Mouse (Mus musculus) frontal cortex, postnatal 25 days (tissue): ENCODE measurements around the gene Secisbp2.
"Not testable (repeated sequence)": the region's sequence is repeated elsewhere in the genome, so short reads cannot be mapped to it uniquely, and the experiment has no call there.

ENCODE experiments used
- DNase-seq, 2 experiments: peaks; one replicate each; pipeline ENCODE4 v3.0.0; 2022; ENCODE audit warnings: low spot score in 2 of 2

Secisbp2 gene

DNA sequence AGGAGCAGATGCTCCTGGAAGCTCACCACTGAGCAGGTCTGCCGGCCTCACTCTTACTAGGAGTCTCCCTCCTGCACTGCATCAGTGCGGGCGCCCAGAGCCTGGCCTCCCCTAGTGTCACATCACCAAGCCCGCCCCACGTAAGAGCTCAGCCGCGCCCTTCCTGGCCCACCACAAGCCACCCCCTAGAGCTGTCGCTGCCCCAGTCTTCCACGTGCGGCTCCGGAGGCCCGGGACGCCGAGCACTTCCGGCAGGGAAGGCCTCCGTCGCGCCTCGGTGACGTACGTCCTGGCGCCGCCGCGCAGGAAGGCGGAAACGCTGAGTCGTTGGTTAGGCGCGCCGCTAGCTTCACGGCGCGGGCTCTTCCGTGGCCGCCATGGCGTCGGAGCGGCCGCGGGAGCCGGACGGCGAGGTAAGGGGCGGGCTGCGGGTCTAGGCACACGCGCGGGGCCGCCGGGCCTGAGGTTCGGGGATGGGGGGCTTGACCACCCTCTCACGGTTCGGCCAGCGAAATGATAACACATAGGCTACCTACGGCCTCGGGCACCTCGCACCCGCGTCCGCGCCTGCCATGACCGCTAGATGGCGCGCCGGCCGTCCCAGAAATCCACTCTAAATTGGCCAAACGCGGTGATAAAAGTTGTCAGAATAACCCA, at the start of gene Secisbp2:
Gene Secisbp2 (plus strand): TSS at position 290 of the 657 bp plus-strand sequence.
- DNase-seq = peak; percentile 90 to 92

DNA sequence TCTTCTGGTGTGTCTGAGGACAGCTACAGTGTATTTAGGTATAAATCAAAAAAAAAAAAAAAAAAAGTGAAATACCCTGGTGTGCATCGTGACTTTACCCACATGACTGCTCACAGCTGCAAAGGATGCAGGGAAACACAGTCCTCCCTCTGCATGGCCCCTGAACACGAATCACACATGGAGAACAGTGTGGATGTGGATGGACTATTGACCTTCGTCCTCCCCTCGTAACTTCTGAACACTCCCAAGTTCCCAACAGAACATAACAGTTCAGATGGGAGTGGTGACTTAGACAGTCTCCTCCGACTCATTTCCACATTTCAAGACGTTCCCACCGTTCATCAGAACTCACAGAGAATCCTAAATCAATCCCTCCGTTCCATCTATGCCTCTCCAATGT, 48.7 kb upstream of the Secisbp2 start:
- no peak for DNase-seq

DNA sequence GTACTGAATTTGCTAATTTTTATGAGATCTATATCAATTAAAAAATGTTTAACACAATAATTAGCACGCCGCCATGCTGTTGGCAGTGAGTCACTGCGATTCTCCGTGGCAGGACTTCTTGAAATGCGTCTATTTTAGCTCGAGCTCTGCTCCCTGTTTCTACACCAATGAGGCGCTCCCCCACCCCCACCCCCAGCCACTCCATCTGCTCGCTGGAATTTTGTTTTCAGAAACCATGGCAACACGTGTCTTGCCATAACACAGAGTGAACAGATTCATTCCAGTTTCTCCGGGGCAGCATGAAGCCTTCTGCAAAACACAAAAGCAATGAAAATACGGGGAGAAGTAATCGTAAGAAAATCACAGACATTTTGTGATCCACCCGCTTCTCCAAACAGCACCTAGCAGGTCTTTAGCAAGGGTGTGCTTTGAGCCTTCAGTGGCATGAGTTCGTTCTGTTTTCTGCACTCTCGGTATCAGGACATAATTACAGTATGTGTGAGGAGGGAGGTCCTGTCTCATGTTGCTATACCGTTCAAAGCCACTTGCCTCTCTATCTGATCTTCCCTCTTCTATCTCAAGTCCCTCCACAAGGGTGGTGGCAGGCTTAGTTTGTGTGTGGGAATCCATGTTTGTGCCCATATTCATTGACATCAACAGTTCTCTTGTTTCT, 48.1 kb upstream of the Secisbp2 start:
- peak in 1 of 2 experiments; percentile 38 for DNase-seq

DNA sequence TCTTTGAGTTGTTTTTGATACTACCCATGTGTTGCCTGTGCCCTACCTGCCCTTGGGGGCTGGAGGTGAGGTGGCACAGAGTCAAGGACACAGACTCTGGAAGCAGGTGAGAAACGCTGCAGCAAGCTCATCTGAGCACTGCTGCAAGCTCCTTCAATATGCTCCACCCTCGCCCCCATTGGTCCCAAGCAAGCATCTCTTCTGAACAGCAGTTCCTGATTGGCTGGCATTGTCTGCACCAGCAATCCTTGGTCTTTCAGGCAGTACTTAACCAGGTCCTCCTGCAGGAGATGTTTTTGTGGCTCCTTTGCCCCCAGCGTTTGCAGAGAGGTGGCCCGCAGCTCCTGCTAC, 47.6 kb upstream of the Secisbp2 start:
- peak; percentile 29 to 48 for DNase-seq

DNA sequence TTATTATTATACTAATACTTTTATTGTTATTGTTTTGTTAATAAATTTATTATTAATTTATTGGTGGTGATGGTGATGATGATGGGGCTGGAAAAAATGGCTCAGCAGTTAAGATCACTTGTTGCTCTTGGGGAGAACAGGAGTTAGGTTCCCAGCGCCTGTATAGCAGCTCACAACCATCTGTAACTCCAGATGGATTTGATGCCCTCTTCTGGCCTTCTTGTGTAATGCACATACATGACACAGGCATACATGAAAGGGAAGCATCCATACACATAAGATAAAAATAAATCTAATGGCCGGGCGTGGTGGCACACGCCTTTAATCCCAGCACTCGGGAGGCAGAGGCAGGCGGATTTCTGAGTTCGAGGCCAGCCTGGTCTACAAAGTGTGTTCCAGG, 42.3 kb upstream of the Secisbp2 start:
- DNase-seq = no peak

DNA sequence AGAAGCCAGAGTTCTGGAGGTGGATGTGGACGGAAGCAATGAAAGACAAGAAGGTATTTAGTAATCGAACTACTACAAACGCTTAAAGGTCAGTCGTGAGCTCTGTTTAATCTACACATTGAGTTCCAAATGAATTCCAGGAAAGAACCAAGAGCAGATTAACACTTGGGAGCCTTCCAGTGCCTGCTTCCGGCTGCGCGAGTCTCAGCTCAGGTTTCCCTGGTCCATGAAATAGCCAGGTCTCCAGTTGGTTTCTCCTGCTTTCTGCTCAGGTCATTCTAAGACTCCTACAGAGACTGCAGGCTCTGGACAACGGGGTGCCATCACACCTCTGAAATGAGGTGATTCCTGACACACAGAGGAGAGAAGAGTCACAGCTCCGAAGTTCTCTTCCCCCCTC, 40.4 kb upstream of the Secisbp2 start:
- DNase-seq = no peak

DNA sequence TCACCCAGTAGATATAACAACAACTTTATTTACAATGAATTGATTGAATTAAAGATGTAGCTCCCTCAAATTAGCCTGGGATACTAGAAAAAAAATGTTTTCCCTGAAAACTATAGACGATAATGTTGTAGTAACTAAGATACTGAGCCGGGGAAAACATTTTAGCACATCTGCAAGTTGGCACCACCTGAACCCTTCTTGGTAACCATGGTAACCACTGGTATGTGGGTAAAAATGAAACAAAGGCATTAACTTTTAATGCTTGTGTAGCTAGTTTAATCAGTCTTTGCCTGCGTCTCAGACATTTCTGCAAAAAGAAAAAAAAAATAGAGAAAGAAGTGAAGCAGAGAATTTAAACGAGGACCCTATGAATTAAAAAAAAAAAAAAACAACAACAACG, 40.0 kb upstream of the Secisbp2 start:
- DNase-seq = no peak

DNA sequence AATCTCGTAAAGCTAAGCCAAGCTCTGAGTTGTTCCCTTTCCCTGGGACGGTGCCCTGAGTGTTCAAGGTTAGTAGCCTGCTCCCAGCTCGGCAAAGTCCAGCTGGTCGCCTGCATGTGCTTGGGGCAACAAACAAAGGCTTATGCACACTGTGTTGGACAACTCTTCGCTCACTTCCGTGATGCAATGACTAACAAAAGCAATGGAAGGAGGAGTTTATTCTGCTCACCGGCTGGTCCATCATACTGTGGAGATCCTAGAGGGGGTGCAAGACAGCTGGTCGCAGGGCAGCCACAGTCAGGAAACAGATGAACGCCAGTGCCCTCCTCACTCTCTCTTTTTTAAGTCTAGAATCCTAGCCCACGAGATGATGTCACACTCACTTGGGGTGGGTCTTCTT, 35.7 kb upstream of the Secisbp2 start:
- no peak for DNase-seq

DNA sequence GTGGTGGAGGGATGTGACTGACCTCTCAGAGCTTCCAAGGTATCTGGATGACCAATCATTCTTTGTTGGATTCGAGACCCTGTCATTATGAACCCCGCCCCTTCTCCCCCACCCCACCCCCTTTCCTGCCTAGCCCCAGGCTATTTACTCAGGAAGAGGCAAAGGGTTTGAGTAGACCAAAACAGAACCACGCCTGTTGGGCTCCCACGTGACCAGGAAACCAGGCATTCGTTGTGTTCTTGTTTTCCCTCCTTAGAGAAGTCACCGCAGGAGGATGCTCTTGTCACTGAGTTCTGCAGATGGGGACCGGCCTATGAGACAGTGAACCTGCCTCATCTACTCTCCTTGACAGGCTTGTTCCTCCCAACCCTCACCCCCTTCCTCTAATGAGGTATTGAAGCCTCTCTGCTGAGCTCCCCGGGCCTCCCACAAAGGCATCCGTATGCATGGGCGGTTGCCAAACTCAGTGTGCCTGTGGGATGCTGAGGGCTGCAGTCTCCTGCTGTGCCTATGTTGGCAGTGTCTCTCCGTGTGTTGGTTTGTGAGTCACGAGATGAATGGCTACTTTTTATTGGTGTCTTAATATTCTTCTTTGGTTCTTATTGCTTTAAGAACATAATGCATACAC, 35.0 kb upstream of the Secisbp2 start:
- peak; percentile 41 to 65 for DNase-seq

DNA sequence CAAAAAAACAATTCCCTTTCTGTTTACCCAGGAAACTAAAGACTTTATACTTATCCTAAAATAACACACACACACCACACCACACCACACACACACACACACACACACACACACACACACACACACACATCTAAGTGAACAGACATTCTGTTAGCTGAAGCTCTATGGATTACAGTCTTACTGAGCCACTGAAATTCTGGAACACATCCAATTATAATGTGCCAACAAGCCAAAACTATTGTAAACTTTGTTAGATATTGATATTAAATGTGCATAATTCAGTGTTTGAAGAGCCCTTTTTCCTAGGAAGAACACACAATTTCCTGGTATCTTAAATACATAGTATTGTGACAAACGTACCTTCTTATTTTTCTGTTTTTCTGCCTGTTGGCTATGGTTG, 34.2 kb upstream of the Secisbp2 start:
- no peak for DNase-seq

DNA sequence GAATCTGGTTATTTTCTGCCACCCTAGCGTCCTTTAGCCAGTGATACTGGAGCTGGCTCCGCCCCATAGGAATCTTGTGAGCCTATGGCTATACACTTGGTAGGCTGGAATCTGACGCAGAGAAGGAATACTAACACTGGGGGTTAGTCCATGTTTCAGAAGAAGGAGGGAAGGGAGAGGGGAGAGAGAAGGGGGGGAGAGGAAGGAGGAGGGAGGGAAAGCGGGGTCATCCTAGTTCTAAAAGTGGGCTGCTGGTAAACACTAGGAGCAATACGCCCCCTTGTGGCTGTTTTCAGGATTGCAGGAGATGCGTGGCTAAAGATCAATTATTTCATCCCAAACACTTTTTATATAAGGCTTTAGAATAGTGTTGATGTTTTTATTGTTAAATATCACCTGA, 33.6 kb upstream of the Secisbp2 start:
- peak; percentile 55 to 73 for DNase-seq

DNA sequence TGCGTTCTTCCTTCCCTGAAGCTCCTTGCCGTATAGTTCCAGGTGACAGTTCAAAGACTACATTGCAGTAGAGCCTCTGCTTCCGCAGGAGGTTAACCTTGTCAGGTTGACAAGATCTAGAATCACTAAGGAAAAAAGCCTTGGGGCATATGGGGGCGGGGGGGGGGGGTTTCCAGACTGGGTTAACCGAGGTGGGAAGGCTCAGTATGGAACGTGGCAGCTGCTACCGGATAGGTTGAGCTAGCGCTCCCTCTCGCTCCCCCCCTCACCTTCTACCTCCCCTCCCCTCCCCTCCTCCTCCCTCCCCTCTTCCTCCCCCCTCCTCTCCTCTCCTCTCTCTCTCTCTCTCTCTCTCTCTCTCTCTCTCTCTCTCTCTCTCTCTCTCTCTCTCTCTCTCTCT, 32.9 kb upstream of the Secisbp2 start:
- no peak for DNase-seq

DNA sequence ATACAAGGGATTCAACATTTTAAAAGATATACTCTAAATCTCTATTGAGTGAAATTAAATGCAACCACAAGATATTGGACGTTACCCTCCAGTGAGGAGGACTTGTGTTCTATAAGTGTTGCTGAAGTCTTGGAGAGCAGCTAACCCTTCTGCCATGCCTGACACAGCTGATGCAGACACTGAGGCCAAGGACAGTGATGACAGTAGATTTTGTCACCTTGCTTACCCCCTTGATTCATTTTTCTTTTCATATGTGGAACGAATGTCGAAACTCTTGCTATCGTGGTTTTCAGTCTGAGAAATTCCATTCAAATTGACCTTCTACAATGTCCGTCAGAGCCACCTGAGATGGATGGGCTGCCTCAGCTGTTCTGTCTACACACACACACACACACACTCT, 28.9 kb upstream of the Secisbp2 start:
- DNase-seq = no peak

DNA sequence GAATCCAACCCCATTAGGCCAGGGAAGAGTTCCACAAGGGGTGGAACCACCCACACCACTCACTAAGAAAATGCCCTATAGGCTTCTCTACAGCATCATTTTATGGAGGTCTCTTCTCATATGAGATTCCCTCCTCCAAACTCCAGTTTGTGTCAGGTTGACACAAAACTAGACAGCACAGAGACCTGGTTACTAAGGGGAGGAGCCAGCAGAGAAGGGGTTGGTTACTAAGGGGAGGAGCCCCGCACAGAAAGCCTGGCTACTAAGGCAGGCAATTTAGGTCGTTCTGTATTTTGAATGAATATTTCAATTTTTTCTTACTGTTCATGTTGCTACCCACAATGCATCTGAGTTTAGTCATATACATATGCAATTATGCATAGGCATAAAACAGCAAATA, 27.8 kb upstream of the Secisbp2 start:
- no peak for DNase-seq

DNA sequence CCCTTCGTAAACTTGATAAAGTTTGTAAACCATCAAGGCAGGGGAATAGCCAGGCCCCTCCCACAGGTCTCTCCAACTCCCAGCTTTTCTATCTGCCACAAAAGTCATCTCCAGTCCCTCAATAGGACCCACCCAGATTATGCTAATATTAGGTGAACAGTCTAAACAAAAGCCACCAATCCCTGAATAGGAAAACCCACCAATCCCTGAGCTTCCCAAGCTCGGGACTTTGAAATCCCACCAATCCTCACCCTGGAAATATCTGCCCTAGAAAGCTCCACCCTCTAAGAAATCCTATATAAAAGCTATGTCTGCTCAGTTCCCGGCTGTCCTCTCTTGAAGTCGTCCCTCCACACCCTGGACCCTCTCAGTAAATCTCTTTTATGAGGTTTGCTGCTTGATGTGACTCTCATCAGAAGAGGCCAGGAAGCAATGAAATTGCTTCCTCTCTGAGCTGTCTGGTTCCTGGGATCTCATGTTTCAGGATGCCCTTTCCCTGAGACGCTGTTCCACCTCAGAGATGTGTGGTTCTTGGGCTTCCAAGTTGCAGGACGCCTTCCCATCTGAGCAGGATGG, 23.1 kb upstream of the Secisbp2 start:
- DNase-seq = no peak

DNA sequence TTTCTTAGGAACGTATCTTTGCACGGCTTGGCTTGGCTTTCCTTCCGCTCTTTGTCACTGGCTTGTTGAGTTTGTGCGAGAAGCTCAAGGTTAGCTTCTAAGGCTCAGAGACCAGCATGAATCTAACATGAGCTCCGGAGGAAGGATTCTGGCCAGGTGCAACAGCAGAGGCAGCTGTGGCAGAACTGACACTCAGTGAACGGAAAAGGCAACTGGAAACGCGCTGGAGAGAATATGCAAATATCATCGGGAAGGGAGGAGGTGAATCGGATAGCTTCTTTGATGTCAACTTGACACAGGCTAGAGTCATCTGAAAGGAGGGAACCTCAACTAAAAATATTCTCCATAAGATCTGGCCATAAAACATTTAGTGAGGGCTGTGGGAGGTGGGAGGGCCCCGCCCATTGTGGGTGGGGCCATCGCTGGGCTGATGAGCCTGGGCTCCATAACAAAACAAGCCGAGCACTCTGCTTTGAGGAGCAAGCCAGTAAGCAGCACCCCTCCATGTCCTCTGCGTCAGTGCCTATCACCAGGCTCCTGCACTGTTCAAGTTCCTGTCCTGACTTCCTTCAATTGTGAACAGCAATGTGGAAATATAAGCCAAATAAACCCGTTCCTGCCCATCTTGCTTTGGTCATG, 20.0 kb upstream of the Secisbp2 start:
- no peak for DNase-seq

DNA sequence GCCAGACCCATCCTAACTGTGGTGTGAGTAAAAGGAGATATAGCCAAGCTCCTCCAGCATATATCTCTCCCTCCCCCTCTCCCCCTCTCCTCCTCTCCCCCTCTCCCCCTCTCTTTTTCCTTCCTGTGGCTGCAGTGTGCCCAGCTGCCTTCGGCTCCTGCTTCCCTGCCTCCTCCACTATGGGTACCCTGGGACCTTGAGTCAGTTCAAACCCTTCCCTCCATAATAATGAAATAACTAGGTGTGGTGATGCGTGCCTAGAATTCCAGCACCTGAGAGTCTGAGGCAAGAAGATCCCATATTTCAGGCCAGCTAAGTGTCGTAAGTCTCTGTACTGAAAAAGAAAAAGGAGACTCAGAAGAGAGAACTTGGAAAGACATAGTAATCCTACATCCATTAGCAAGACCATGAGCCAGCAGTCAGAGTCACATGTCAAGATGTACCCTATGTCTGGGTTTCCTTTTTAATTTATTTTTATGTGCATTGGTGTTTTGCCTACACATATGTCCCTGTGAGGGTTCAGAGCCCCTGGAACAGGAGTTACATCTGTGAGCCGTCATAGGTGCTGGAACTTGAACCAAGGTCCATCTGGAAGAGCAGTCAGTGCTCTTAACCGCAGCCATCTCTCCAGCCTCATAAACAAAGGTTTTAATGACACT, 18.8 kb upstream of the Secisbp2 start:
- DNase-seq = no peak

DNA sequence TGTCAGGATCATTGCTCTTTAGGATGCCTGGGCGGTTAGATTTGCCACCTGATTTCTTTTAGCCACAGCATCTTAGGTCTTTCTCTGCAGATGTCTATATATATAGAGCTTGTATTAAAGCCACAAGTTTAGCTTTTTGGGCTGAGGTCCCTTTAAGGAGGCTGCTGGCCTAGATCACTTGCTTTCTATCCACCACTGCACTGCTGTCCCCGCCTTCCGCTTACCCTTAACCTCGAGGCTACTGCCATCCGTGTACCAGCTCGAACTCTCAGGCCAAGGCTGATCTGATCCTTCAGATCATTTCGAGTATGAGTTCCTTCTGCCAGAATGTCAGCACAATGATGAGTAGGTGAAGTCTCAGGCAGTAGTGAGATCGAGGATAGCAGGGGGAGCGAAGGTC, 16.1 kb upstream of the Secisbp2 start:
- not testable (repeated sequence) for DNase-seq

DNA sequence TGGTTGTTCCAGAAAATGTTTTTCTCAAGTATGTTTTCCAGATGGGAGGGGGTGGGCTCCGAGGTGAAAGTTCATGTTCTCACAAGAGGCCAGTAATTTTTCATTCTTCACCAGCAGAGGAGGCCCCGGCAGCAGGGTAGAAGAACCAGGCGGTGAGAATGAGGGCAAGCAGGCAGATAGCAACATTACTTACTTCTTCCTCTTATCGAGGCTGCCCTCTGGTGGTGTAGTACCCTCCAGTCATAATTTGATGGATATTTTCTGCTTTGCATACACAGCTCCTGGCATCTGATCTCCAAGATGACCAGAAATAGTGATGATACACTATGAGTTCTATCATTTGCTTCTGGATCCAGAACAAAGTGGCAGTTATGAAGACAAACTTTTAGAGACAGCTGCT, 12.5 kb upstream of the Secisbp2 start:
- no peak for DNase-seq

DNA sequence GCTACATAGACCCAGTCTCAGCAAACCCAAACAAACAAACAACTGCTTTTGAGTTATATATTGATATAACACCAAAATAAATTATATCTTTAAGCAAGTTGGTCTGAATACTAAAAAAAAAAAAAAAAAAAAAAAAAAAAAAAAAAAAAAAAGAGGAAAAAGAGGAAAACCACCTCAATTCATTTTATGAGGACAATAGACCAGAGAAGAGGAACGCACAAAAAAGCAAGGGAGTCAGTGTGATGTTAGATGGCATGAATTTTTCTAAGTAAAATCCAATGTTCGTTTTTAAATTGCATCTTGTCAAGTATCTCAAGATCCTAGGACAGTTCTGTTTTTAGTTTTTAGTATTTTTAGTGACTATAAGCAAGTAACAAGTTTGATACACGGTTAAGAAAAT, 10.1 kb upstream of the Secisbp2 start:
- no peak for DNase-seq

DNA sequence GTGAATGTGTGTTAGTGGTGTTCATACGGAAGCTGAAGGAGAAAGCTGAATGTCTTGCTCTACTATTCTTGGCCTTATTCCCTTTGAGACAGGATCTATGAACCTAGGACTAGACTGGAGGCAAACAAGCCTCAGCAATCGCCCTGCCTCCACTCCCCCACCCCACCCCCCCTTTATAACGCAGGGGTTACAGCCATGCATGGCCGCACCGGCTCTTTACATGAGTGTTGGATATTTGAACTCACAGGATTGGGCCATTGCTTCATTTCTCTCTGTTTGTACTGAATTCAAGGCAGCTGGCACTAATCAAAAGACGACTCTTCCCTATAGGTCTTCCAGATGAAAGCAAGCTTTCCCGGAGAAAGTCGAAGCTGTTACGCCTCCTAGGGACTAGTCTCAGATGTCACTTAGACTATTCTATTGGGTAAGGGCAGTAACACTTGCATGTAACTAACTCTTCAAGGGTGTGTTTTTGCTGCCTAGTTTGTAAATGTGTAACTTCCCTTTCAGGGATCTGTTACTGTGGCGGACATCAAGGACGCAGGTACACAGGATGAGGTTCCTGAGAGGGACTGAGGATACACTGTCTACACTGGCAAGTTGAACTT, 9.2 kb upstream of the Secisbp2 start:
- no peak for DNase-seq
